Mouse (Mus musculus): ENCODE measurements around the gene Pick1. TPM values are rescaled to one million over a fixed set of nuclear protein-coding genes. Genes with fewer than 3 reads are reported as not detected.

Gene Pick1
- polyA plus RNA-seq, 1 experiment from 2014 or later, result 24.5 TPM

DNA sequence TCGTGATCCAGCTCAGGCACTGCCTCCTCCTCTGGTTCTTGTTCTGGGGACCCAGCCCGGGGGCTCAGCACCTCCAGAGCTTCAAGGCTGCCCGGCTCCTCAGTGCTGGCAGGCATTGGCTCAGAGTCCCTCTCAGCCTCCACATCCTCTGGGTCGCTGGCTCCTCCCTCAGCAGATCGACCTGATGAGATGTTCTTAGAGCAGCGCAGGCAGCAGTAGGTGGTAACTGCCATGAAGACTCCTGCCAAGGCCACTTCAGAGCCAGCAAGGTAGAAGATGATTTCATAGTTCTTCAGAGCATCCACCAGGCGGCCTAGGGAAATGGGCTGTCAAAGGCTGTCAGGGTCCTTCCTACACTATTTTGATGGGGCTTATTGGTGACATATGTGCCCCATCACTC is 22.2 kb downstream of the Pick1 start:
- no peak overlapping the region; the same call in 1 of the 2 replicates for H3K4me2 ChIP-seq (ENCODE audit: low read length)
- ATAC-seq (ENCODE audit: insufficient number of reproducible peaks, insufficient read depth, low FRiP score, low read depth), result no peak

DNA sequence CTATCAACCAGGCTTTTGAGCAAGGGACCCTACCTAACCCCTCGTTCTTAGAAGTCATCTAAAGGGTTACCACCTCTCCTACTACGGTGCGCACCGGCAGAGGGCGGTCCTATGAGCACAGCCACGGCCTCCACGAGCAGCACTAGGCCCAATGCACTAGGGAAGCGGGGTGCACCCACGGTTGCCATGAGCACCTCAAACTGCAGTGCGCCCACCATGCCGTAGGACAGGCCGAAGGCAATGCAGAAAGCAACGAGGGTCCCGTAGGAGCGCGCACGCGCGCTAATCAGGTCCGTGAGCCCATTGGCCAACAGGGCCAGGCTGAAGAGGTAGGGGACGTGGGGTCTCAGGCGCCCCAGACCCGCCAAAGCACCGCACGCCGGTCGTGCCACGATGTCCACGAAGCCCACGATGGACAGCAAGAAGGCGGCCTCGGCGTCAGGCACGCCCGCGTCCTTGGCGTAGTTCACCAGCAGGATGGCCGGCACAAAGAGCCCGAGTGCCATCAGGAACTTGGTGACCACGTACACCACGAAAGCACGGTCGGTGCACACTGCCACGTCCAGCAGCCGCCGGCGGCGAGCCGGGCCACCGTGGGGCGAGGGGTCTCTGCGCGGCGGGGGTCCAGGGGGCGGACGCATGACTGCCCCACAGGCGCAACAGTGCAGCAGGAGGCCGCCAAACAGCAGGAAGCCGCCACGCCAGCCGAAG is 23.0 kb downstream of the Pick1 start:
- H3K4me3 ChIP-seq (ENCODE audit: control insufficient read depth in 1 of 2, insufficient read depth in 1 of 2, low read depth in 1 of 2, low read length in 2 of 2), result peak overlapping the region; percentile 43 to 45
- H3K4me2 ChIP-seq (ENCODE audit: low read length), result peak overlapping the region; percentile 90
- H3K4me1 ChIP-seq (ENCODE audit: control insufficient read depth in 2 of 2, insufficient read depth in 2 of 2, low read length in 2 of 2), result peaks cover 9 to 17% of the 10 kb centered on the region in 2 experiments
- WGBS, result 2% methylated on average over 61 of the region's 61 CpGs
- peaks cover 18% of the 10 kb centered on the region for H3K27me3 ChIP-seq (ENCODE audit: control insufficient read depth, insufficient read depth, low read length)
- no peak; the same call in 1 of the 2 replicates for ATAC-seq (ENCODE audit: insufficient number of reproducible peaks, insufficient read depth, low FRiP score, low read depth)
- H3K9me3 ChIP-seq (ENCODE audit: control insufficient read depth, low read length), result no peaks in the 10 kb centered on the region
- H3K27ac ChIP-seq (replicated peaks in 1 of 2; ENCODE audit: control insufficient read depth in 1 of 2, insufficient read depth in 1 of 2, low read depth in 2 of 2, low read length in 2 of 2), result no peak overlapping the region
- peaks cover 17% of the 10 kb centered on the region for H3K36me3 ChIP-seq (ENCODE audit: control insufficient read depth, insufficient read depth, low read length)
- H3K9ac ChIP-seq (ENCODE audit: low read length), result peak overlapping the region; percentile 80

More for the DNA sequence above, 22.2 kb downstream of the Pick1 start:
- Histone ChIP-seq H3K9ac (ENCODE audit: low read length) (no peak overlapping the region), H3K4me3 (ENCODE audit: control insufficient read depth in 1 of 2, insufficient read depth in 1 of 2, low read depth in 1 of 2, low read length in 2 of 2) (no peak overlapping the region), H3K9me3 (ENCODE audit: control insufficient read depth, low read length) (no peaks in the 10 kb centered on the region), H3K27me3 (ENCODE audit: control insufficient read depth, insufficient read depth, low read length) (peaks cover 18% of the 10 kb centered on the region), H3K4me1 (ENCODE audit: control insufficient read depth in 2 of 2, insufficient read depth in 2 of 2, low read length in 2 of 2) (peaks cover 9 to 17% of the 10 kb centered on the region in 2 experiments), H3K27ac (replicated peaks in 1 of 2; ENCODE audit: control insufficient read depth in 1 of 2, insufficient read depth in 1 of 2, low read depth in 2 of 2, low read length in 2 of 2) (no peak overlapping the region), H3K36me3 (ENCODE audit: control insufficient read depth, insufficient read depth, low read length) (peaks cover 25% of the 10 kb centered on the region)
- WGBS, result 54% methylated on average over 7 of the region's 7 CpGs

DNA sequence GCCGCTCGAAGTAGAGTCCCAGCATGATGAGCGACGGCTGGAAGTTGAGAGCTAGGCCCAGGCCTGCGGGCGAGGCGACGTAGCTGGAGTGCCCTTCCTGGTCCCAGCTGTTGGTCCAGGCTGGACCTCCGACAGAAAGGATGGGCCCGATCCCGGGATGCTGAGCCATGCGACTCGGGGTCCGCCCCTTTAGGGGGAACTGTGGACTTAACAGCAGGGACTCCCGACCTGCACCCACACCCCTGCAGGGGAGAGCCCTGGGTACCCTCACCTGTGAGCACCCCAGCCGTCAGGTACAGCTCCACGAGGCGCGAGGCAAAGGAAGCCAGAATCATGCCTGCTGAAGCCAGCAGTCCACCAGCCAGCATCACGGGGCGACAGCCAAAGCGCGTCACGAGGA is 23.6 kb downstream of the Pick1 start:
- Histone ChIP-seq H3K4me1 (ENCODE audit: control insufficient read depth in 2 of 2, insufficient read depth in 2 of 2, low read length in 2 of 2) (peaks cover 9 to 17% of the 10 kb centered on the region in 2 experiments), H3K4me2 (ENCODE audit: low read length) (peak overlapping the region; percentile 90), H3K27ac (replicated peaks in 1 of 2; ENCODE audit: control insufficient read depth in 1 of 2, insufficient read depth in 1 of 2, low read depth in 2 of 2, low read length in 2 of 2) (no peak overlapping the region), H3K9ac (ENCODE audit: low read length) (peak overlapping the region; percentile 80), H3K27me3 (ENCODE audit: control insufficient read depth, insufficient read depth, low read length) (peaks cover 18% of the 10 kb centered on the region), H3K9me3 (ENCODE audit: control insufficient read depth, low read length) (no peaks in the 10 kb centered on the region), H3K4me3 (ENCODE audit: control insufficient read depth in 1 of 2, insufficient read depth in 1 of 2, low read depth in 1 of 2, low read length in 2 of 2) (peak overlapping the region; percentile 43 to 45), H3K36me3 (ENCODE audit: control insufficient read depth, insufficient read depth, low read length) (peaks cover 14% of the 10 kb centered on the region; the same call in 1 of the 2 replicates)
- no peak for ATAC-seq (ENCODE audit: insufficient number of reproducible peaks, insufficient read depth, low FRiP score, low read depth)
- 26% methylated on average over 23 of the region's 24 CpGs for WGBS

DNA sequence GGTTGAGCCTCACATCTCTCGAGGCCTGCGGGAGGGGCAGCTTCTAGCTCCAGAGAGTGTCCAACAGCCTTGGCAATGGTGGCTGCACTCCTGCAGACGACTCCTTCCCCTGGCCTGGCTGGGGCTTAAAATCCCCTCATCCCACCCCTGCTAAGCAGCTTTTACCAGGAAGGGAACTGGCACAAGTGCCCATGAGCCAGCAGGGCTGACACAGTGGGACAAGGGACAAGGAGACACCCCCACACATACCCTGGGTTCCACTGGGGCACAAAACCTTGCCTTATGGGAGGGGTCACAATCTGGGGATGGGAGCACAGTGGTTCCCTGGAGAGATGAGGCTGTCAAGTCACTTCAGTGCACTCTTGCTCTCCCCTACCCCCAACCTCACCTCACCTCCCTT is 25.7 kb downstream of the Pick1 start, which contains the start of gene Slc16a8:
Gene Slc16a8 (minus strand): TSS at position 101 of the 400 bp plus-strand sequence.
- Histone ChIP-seq H3K27ac (replicated peaks in 1 of 2; ENCODE audit: control insufficient read depth in 1 of 2, insufficient read depth in 1 of 2, low read depth in 2 of 2, low read length in 2 of 2) (no peak within 1 kb of the TSS), H3K4me3 (ENCODE audit: control insufficient read depth in 1 of 2, insufficient read depth in 1 of 2, low read depth in 1 of 2, low read length in 2 of 2) (no peak within 1 kb of the TSS), H3K9me3 (ENCODE audit: control insufficient read depth, low read length) (no peaks in the 10 kb centered on the region), H3K27me3 (ENCODE audit: control insufficient read depth, insufficient read depth, low read length) (peaks cover 20% of the 10 kb centered on the region), H3K36me3 (ENCODE audit: control insufficient read depth, insufficient read depth, low read length) (no peaks in the 10 kb centered on the region), H3K9ac (ENCODE audit: low read length) (no peak within 1 kb of the TSS), H3K4me1 (ENCODE audit: control insufficient read depth in 2 of 2, insufficient read depth in 2 of 2, low read length in 2 of 2) (peaks cover 9 to 17% of the 10 kb centered on the region in 2 experiments), H3K4me2 (ENCODE audit: low read length) (no peak within 1 kb of the TSS)
- no peak for ATAC-seq (ENCODE audit: insufficient number of reproducible peaks, insufficient read depth, low FRiP score, low read depth)
- WGBS, result 33% methylated on average over 3 of the region's 3 CpGs

DNA sequence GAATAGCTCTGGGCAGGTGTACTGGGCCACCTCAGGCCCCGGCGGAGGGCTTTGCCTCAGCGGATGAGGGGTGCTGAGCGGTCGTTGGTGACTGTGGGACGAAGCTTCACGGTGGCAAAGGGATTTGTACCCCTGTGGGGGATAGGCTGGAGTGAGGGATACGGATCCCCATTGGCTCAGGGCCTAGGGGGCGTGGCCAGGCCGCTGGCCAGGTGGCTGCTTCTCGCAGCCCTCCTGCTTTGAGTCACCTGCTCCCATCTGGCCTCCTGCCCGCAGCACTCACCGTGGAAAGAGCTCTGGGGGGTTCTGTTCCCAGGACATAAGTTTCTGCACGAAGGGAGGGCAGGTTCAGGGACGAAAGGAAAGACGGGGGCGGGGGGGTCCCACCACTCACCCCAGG is 29.5 kb downstream of the Pick1 start:
- Histone ChIP-seq H3K4me3 (ENCODE audit: control insufficient read depth in 1 of 2, insufficient read depth in 1 of 2, low read depth in 1 of 2, low read length in 2 of 2) (no peak overlapping the region), H3K27me3 (ENCODE audit: control insufficient read depth, insufficient read depth, low read length) (peaks cover 36% of the 10 kb centered on the region), H3K9me3 (ENCODE audit: control insufficient read depth, low read length) (no peaks in the 10 kb centered on the region), H3K27ac (replicated peaks in 1 of 2; ENCODE audit: control insufficient read depth in 1 of 2, insufficient read depth in 1 of 2, low read depth in 2 of 2, low read length in 2 of 2) (no peak overlapping the region), H3K9ac (ENCODE audit: low read length) (no peak overlapping the region), H3K36me3 (ENCODE audit: control insufficient read depth, insufficient read depth, low read length) (no peaks in the 10 kb centered on the region), H3K4me2 (ENCODE audit: low read length) (no peak overlapping the region), H3K4me1 (ENCODE audit: control insufficient read depth in 2 of 2, insufficient read depth in 2 of 2, low read length in 2 of 2) (peaks cover 10 to 11% of the 10 kb centered on the region in 2 experiments; a peak in 3 of 4 replicates)
- 41% methylated on average over 16 of the region's 17 CpGs for WGBS
- no peak for ATAC-seq (ENCODE audit: insufficient number of reproducible peaks, insufficient read depth, low FRiP score, low read depth)

DNA sequence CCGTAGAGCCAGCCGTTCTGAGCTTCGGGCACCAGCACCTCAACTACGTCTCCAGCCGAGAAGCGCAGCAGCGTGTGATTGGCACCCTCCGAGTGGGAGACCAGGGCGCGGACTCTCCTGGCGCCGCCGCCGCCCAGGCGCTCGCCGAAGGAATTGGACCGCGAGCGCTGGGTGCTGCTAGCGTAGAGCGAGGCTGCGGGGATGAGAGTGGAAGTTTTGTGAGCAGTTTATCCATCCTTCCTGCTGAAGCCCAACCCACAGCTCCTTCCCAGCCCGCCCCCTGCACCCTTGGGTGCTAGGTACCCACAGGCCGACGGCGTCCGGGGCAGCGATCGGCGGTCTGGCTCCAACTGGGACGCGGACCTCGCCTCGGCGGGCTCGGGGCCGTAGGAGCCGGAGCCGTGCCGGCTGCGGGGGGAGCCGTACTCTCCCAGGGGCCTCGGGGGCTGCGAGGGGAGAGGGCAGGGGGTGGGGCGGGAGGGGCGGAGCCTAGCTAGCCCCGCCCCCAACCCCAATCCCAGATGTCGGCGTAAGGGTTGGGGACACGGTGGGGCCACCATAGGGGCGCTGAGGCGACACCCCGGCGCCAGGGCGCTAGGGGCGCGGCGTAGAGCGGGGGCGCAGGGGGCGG is 32.2 kb downstream of the Pick1 start:
- Histone ChIP-seq H3K27me3 (ENCODE audit: control insufficient read depth, insufficient read depth, low read length) (peaks cover 37% of the 10 kb centered on the region), H3K9ac (ENCODE audit: low read length) (peak overlapping the region; percentile 78), H3K36me3 (ENCODE audit: control insufficient read depth, insufficient read depth, low read length) (no peaks in the 10 kb centered on the region), H3K9me3 (ENCODE audit: control insufficient read depth, low read length) (no peaks in the 10 kb centered on the region), H3K27ac (replicated peaks in 1 of 2; ENCODE audit: control insufficient read depth in 1 of 2, insufficient read depth in 1 of 2, low read depth in 2 of 2, low read length in 2 of 2) (peak overlapping the region in 1 of 2 experiments; percentile 51; a peak in 2 of 4 replicates), H3K4me2 (ENCODE audit: low read length) (peak overlapping the region; percentile 98), H3K4me1 (ENCODE audit: control insufficient read depth in 2 of 2, insufficient read depth in 2 of 2, low read length in 2 of 2) (peaks cover 8% of the 10 kb centered on the region in 2 experiments; a peak in 3 of 4 replicates), H3K4me3 (ENCODE audit: control insufficient read depth in 1 of 2, insufficient read depth in 1 of 2, low read depth in 1 of 2, low read length in 2 of 2) (peak overlapping the region; percentile 62 to 78)
- ATAC-seq (ENCODE audit: insufficient number of reproducible peaks, insufficient read depth, low FRiP score, low read depth), result peak; percentile 52
- under 1% methylated on average over 40 of the region's 62 CpGs for WGBS

DNA sequence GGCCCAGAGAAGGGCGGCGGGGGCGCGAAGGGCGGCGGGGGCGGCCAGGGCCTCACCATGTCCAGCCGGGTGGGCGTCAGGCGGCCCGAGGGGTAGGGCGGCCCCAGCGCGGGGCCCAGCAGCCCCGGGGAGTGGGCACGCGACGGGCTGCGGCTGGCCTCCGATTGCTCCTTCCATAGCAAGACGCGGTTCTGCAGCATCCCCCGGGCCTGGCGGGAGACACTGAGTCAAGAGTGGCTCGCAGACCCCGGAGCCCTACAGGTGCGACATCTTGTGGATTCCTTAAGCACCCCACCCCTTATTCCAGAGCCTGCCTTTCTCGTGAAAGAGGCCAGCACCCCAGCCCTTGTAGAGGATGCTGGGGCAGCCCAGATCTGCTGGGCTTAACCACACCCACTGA is 32.8 kb downstream of the Pick1 start:
- H3K27ac ChIP-seq (replicated peaks in 1 of 2; ENCODE audit: control insufficient read depth in 1 of 2, insufficient read depth in 1 of 2, low read depth in 2 of 2, low read length in 2 of 2), result peak overlapping the region in 1 of 2 experiments; percentile 51; a peak in 2 of 4 replicates
- H3K4me1 ChIP-seq (ENCODE audit: control insufficient read depth in 2 of 2, insufficient read depth in 2 of 2, low read length in 2 of 2), result peaks cover 8% of the 10 kb centered on the region in 2 experiments; a peak in 3 of 4 replicates
- peak overlapping the region; percentile 98 for H3K4me2 ChIP-seq (ENCODE audit: low read length)
- ATAC-seq (ENCODE audit: insufficient number of reproducible peaks, insufficient read depth, low FRiP score, low read depth), result peak; percentile 8; the same call in 1 of the 2 replicates
- no peaks in the 10 kb centered on the region for H3K36me3 ChIP-seq (ENCODE audit: control insufficient read depth, insufficient read depth, low read length)
- WGBS, result 0% methylated on average over 26 of the region's 28 CpGs
- no peaks in the 10 kb centered on the region for H3K9me3 ChIP-seq (ENCODE audit: control insufficient read depth, low read length)
- peak overlapping the region; percentile 62 to 78 for H3K4me3 ChIP-seq (ENCODE audit: control insufficient read depth in 1 of 2, insufficient read depth in 1 of 2, low read depth in 1 of 2, low read length in 2 of 2)
- peaks cover 38% of the 10 kb centered on the region for H3K27me3 ChIP-seq (ENCODE audit: control insufficient read depth, insufficient read depth, low read length)
- H3K9ac ChIP-seq (ENCODE audit: low read length), result peak overlapping the region; percentile 78

Measured in heart, embryonic 14.5 days (tissue).